Comparison of ENCODE assay signal across 8 mouse cellular contexts in the genomic region with DNA sequence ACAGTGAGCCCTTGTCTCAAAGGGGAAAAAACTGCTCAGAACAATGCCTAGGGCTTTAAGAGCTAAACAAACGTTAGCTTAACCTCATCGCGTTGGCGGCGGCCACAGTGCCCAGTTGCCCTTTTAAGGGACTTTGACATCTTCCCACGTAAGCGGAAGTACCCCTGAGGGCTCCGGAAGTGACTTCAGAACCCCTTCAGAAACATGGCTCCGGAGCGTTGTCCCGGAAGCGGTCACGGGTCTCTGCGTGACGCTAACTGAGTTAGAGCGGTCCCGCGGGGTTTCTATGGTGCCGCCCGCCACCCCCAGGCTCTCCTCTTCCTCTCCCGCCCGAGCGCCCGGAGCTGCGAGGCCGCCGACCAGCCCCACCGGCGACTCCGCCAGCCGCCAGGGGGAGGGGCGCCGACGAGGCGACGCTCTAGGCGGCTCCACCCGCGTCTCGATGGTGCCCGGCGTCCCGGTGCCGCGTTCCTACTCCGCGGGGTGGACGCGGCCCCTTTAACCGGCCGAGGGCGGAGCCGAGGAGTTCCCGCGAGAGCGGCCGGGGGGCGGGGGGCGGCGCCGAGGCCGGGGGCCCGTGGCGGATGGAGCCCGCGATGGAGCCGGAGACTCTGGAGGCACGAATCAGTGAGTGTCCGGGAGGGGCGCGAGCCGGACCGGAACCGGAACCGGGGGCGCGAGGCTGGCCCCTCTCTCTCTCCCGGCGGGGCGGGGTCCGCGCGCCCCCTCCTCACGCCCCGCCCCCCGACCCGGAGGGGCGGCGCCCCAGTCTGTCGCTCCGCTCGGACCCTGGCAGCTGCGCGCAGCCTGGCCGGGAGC. TPM values are rescaled to one million over a fixed set of nuclear protein-coding genes. Genes with fewer than 3 reads are reported as not detected.
A peak's percentile ranks its signal among the peaks of the same experiment; 100 is the strongest.
DNase-seq lines count a peak whose midpoint lies in the region; ATAC-seq and TF ChIP-seq lines count a peak whose summit lies in the region.

A gene (plus strand): TSS at position 200 of the 819 bp plus-strand sequence.

- peak within 1 kb of the TSS; percentile 95 for H3K4me3 ChIP-seq in ES-Bruce4 (ENCODE audit: low read depth, low read length)
- peak within 1 kb of the TSS; percentile 66 for H3K4me3 ChIP-seq in forebrain, embryonic 13.5 days
- H3K4me3 ChIP-seq in liver, postnatal 0 days (ENCODE audit: low read depth, low read length), result peak within 1 kb of the TSS; percentile 83
- peak within 1 kb of the TSS; percentile 59 for H3K4me3 ChIP-seq in neural tube, embryonic 14.5 days (ENCODE audit: low read depth, low read length)

- no peak for TF ChIP-seq EP300 in ES-Bruce4 (IDR thresholded peaks at IDR 0.05; ENCODE audit: insufficient read depth, low read depth, low read length)
- TF ChIP-seq EP300 in liver, postnatal 0 days (IDR thresholded peaks at IDR 0.05; ENCODE audit: low read depth), result no peak

- H3K9me3 ChIP-seq in ES-Bruce4 (replicated peaks; ENCODE audit: control insufficient read depth, insufficient read depth, low read length, poor library complexity, severe bottlenecking), result no peaks in the 10 kb centered on the region
- H3K9me3 ChIP-seq in forebrain, embryonic 13.5 days (replicated peaks), result no peaks in the 10 kb centered on the region
- no peaks in the 10 kb centered on the region for H3K9me3 ChIP-seq in liver, postnatal 0 days (ENCODE audit: low read length)
- H3K9me3 ChIP-seq in neural tube, embryonic 14.5 days (ENCODE audit: control insufficient read depth, low read length), result no peaks in the 10 kb centered on the region

- H3K4me1 ChIP-seq in ES-Bruce4 (ENCODE audit: control insufficient read depth, insufficient read depth, low read length), result peaks cover 8% of the 10 kb centered on the region
- H3K4me1 ChIP-seq in forebrain, embryonic 13.5 days, result peaks cover 47% of the 10 kb centered on the region
- H3K4me1 ChIP-seq in liver, postnatal 0 days (ENCODE audit: insufficient read depth), result peaks cover 26% of the 10 kb centered on the region
- peaks cover 10% of the 10 kb centered on the region for H3K4me1 ChIP-seq in neural tube, embryonic 14.5 days (ENCODE audit: control insufficient read depth, insufficient read depth, low read length)

- H3K36me3 ChIP-seq in ES-Bruce4 (ENCODE audit: control insufficient read depth, insufficient read depth, low read length, poor library complexity, severe bottlenecking), result no peaks in the 10 kb centered on the region
- H3K36me3 ChIP-seq in forebrain, embryonic 13.5 days (ENCODE audit: poor library complexity, severe bottlenecking), result peaks cover 24% of the 10 kb centered on the region
- peaks cover 12% of the 10 kb centered on the region for H3K36me3 ChIP-seq in liver, postnatal 0 days (replicated peaks; ENCODE audit: insufficient read depth, low read length)
- peaks cover 11% of the 10 kb centered on the region; the same call in 1 of the 2 replicates for H3K36me3 ChIP-seq in neural tube, embryonic 14.5 days (ENCODE audit: control insufficient read depth, insufficient read depth, low read length)

- no peak for TF ChIP-seq POLR2A in ES-Bruce4 (IDR thresholded peaks at IDR 0.05; ENCODE audit: insufficient read depth, low read length)

- peak within 1 kb of the TSS; percentile 85 for H3K4me2 ChIP-seq in forebrain, embryonic 13.5 days
- H3K4me2 ChIP-seq in liver, postnatal 0 days (ENCODE audit: low read depth, low read length), result peak within 1 kb of the TSS; percentile 92
- H3K4me2 ChIP-seq in neural tube, embryonic 14.5 days (ENCODE audit: low read depth, low read length), result peak within 1 kb of the TSS; percentile 89

- H3K27ac ChIP-seq in ES-Bruce4 (ENCODE audit: insufficient read depth, low read length), result peak within 1 kb of the TSS; percentile 56
- peak within 1 kb of the TSS; percentile 98 for H3K27ac ChIP-seq in forebrain, embryonic 13.5 days
- H3K27ac ChIP-seq in liver, postnatal 0 days (ENCODE audit: low read depth), result peak within 1 kb of the TSS; percentile 96
- peak within 1 kb of the TSS; percentile 99 for H3K27ac ChIP-seq in neural tube, embryonic 14.5 days (ENCODE audit: low read depth, low read length)

- WGBS in forebrain, embryonic 13.5 days, result under 1% methylated on average over 65 of the region's 95 CpGs
- WGBS in large intestine, adult 2 months, result 1% methylated on average over 95 of the region's 95 CpGs
- under 1% methylated on average over 67 of the region's 95 CpGs for WGBS in liver, postnatal 0 days (ENCODE audit: insufficient replicate concordance)
- WGBS in neural tube, embryonic 14.5 days, result under 1% methylated on average over 73 of the region's 95 CpGs

- DNase-seq in heart, postnatal 10 days, result peak; percentile 97 to 98
- peak; percentile 87 for DNase-seq in large intestine, adult 2 months (ENCODE audit: low read depth, low spot score)
- peak; percentile 93 for DNase-seq in liver, postnatal 0 days
- peak; percentile 91 for DNase-seq in testis, postnatal 10 days (ENCODE audit: low spot score)

- peak within 1 kb of the TSS; percentile 82 for H3K9ac ChIP-seq in ES-Bruce4 (ENCODE audit: low read depth, poor library complexity, severe bottlenecking)
- H3K9ac ChIP-seq in forebrain, embryonic 13.5 days, result peak within 1 kb of the TSS; percentile 83
- H3K9ac ChIP-seq in liver, postnatal 0 days (replicated peaks), result peak within 1 kb of the TSS; percentile 89
- peak within 1 kb of the TSS; percentile 81 for H3K9ac ChIP-seq in neural tube, embryonic 14.5 days (replicated peaks; ENCODE audit: low read depth, low read length)

- no peaks in the 10 kb centered on the region for H3K27me3 ChIP-seq in ES-Bruce4 (ENCODE audit: control insufficient read depth, insufficient read depth, low read length, poor library complexity, severe bottlenecking)
- no peaks in the 10 kb centered on the region for H3K27me3 ChIP-seq in forebrain, embryonic 13.5 days
- no peaks in the 10 kb centered on the region for H3K27me3 ChIP-seq in liver, postnatal 0 days (ENCODE audit: insufficient read depth, low read length)
- H3K27me3 ChIP-seq in neural tube, embryonic 14.5 days (ENCODE audit: control insufficient read depth, insufficient read depth, low read length), result no peaks in the 10 kb centered on the region

- TF ChIP-seq CTCF in ES-Bruce4 (IDR thresholded peaks at IDR 0.05; ENCODE audit: low read depth, low read length), result no peak
- peak; percentile 56 for TF ChIP-seq CTCF in liver, postnatal 0 days (IDR thresholded peaks at IDR 0.05; ENCODE audit: low read depth)

- intact Hi-C loops in heart, postnatal 10 days (cut with DNase I), result no loop called here

- ATAC-seq in cerebellum, adult (ENCODE audit: insufficient number of reproducible peaks, low FRiP score, low TSS enrichment), result peak; percentile 84
- ATAC-seq in forebrain, embryonic 13.5 days, result peak; percentile 92
- ATAC-seq in liver, postnatal 0 days, result peak; percentile 92
- peak; percentile 86 for ATAC-seq in neural tube, embryonic 14.5 days (ENCODE audit: low read depth)

RNA-seq across cellular contexts. Expression of the gene that starts here (rescaled TPM):
- polyA plus RNA-seq in ES-Bruce4 (2011; ENCODE audit: insufficient read depth, insufficient read length, low read depth, missing spikeins), result 25.8 and 29.3 TPM in 2 replicates
- polyA plus RNA-seq in forebrain, embryonic 13.5 days (2015; fragmentation: Nextera tagmentation; extraction: Ambion mirVana), result 50.3 and 53.7 TPM in 2 replicates
- 10 to 100 TPM; 40.4 to 45.2 TPM for total RNA-seq in heart, postnatal 10 days (2021)
- 62.7 and 72.9 TPM in 2 replicates for polyA plus RNA-seq in large intestine, adult 2 months (2012; rRNA removed)
- polyA plus RNA-seq in liver, postnatal 0 days (2015; fragmentation: Nextera tagmentation; extraction: Ambion mirVana), result 12.9 and 14.8 TPM in 2 replicates
- polyA plus RNA-seq in neural tube, embryonic 14.5 days (2014; fragmentation: Nextera tagmentation; extraction: Ambion mirVana), result 31.7 and 37.1 TPM in 2 replicates

Comparison
In these comparisons a context has a peak if more than half of its experiments do, and no peak if none do; other contexts are left out.
1. Peak in every context shown above with its lines: DNase-seq, ATAC-seq, H3K4me3 ChIP-seq and H3K27ac ChIP-seq.